15 mouse cellular contexts compared by ENCODE assay signal in the genomic region with DNA sequence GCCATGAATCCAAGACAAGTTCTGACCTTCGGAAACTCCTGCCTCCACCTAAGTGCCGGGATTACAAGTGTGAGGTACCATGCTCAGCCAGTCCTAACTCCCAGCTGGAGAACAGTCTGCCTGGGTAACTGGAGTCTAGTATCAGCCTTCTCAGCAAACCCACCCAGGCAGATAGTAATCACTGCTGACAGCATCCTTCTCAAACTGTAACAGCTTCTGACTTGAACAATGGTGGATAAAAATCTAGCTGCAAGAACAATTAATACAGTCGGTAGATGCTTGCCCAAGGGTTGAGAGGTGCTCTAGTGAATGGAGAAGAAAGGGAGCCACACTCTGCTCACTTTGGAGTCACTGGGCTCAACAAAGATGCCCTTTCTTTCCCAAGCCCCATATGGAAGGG.
"Had no signal": no experiment of that assay in that cellular context is flagged by ENCODE, and none has a peak within 500 bp of the region (broad histone marks: within the 10 kb centered on the region; RNA-seq: fewer than 3 reads in every experiment).

No protein-coding gene starts in this region.

- H3K4me3 ChIP-seq: neural tube, embryonic 12.5 days; neural tube, embryonic 13.5 days; neural tube, embryonic 15.5 days; stomach, embryonic 15.5 days had no signal

- H3K27ac ChIP-seq: neural tube, embryonic 12.5 days; neural tube, embryonic 13.5 days; neural tube, embryonic 15.5 days; stomach, embryonic 15.5 days; stomach, postnatal 0 days had no signal

- H3K4me2 ChIP-seq: neural tube, embryonic 12.5 days; neural tube, embryonic 13.5 days; neural tube, embryonic 15.5 days; stomach, embryonic 15.5 days had no signal

- DNase-seq: right cerebral cortex, adult 18-20 months; right cerebral cortex, postnatal 14 days; right cerebral cortex, postnatal 25 days; right cerebral cortex, postnatal 4 days; spleen, adult 18-20 months; thymus, adult 18-20 months; thymus, postnatal 14 days; thymus, postnatal 25 days; thymus, postnatal 36 days; thymus, postnatal 4 days had no signal

- H3K27me3 ChIP-seq: neural tube, embryonic 12.5 days; neural tube, embryonic 13.5 days; neural tube, embryonic 15.5 days; stomach, embryonic 15.5 days had no signal

- H3K9me3 ChIP-seq: neural tube, embryonic 12.5 days; neural tube, embryonic 13.5 days; neural tube, embryonic 15.5 days; stomach, embryonic 15.5 days had no signal

- H3K9ac ChIP-seq: neural tube, embryonic 12.5 days; neural tube, embryonic 13.5 days; neural tube, embryonic 15.5 days; stomach, embryonic 15.5 days had no signal

- H3K36me3 ChIP-seq: neural tube, embryonic 12.5 days; neural tube, embryonic 13.5 days; neural tube, embryonic 15.5 days; stomach, embryonic 15.5 days had no signal

- H3K4me1 ChIP-seq: neural tube, embryonic 12.5 days; neural tube, embryonic 13.5 days; neural tube, embryonic 15.5 days; stomach, embryonic 15.5 days had no signal
